Mouse (Mus musculus): ENCODE data around the gene Chil4.

The Chil4 gene

GRCm38 (mm10) chr3:106167464-106167863 is 51.8 kb downstream of the Chil4 start, which contains the start of gene Chil3:
Gene Chil3 (minus strand): TSS chr3:106167564.
- DNase-seq (ENCODE audit: low spot score) = no peak

GRCm38 (mm10) chr3:106154413-106154812 is 64.9 kb downstream of the Chil4 start:
- no peak for DNase-seq (ENCODE audit: low spot score)
